Mouse (Mus musculus): ENCODE results near the gene Mt2. TPM values are rescaled to one million over a fixed set of nuclear protein-coding genes. Genes with fewer than 3 reads are reported as not detected.
A peak's percentile ranks its signal among the peaks of the same experiment; 100 is the strongest.

The Mt2 gene
- polyA plus RNA-seq, 1 experiment from 2014 or later: 15.2 TPM

DNA sequence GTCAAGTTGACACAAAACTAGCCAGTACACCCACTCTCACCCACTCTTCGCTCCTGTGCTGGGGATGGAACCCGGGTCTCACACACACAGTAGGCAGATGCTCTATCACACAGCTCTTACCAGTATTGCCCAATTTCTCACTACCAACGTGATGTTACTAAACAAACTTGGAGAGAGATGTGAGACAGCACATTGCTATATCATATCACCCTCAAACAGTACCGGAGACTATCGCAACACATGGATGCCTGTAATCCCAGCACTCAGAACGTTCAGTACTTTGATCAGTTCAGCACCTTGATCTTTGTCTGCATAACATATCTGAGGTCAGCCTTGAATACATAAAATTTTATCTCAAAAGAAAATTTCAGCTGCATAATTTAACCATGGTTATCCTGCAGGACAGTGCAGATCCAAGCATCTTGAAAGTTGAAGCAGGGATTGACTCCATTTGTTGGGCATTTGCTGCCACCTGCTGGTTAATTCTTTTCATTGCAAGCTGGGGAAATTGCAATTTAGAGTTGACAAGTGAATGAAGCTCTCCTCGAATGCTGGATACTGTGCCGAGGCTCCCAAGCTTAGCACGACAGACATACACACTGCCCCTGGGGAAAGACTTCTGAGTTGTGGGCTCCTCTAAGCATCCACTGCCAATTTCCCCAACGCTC is 26.9 kb downstream of the Mt2 start:
- no peaks in the 10 kb centered on the region for H3K36me3 ChIP-seq (ENCODE audit: insufficient read depth)
- TF ChIP-seq CTCF (IDR thresholded peaks at IDR 0.05; ENCODE audit: low read depth): peak; percentile 89
- no peaks in the 10 kb centered on the region for H3K27me3 ChIP-seq (ENCODE audit: insufficient read depth, low read length)
- no peaks in the 10 kb centered on the region for H3K4me1 ChIP-seq (ENCODE audit: insufficient read depth)
- no peak overlapping the region for H3K9ac ChIP-seq
- ATAC-seq (ENCODE audit: insufficient read depth): peak; percentile 52; the same call in 1 of the 2 replicates
- H3K9me3 ChIP-seq (ENCODE audit: low read depth, low read length): no peaks in the 10 kb centered on the region
- 41% methylated on average over 10 of the region's 10 CpGs for WGBS
- H3K4me3 ChIP-seq (ENCODE audit: low read depth, low read length): no peak overlapping the region
- no peak overlapping the region for H3K27ac ChIP-seq (ENCODE audit: low read depth)
- DNase-seq: peak; percentile 94
- no peak overlapping the region; the same call in 1 of the 2 replicates for H3K4me2 ChIP-seq

DNA sequence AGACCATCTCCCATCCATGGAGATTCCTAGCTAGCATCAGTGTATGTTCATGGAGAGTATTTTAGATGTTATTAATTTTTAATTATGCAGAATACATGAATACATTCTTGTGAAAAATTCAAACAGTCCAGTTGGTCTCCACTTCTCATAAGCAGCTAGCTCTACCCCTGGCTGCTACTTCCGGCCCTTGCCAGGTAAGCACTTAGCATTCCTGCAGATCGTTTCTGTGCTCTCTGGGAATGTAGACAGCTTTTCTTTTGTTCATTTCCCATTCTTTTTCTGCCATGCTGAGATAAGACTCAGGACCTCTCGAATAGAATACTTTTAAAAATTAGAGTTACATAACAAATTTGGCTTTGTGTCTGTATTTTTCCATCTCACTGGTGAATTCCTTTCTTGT is 31.6 kb downstream of the Mt2 start:
- H3K4me2 ChIP-seq: no peak overlapping the region
- no peaks in the 10 kb centered on the region for H3K9me3 ChIP-seq (ENCODE audit: low read depth, low read length)
- H3K4me1 ChIP-seq (ENCODE audit: insufficient read depth): no peaks in the 10 kb centered on the region
- TF ChIP-seq CTCF (IDR thresholded peaks at IDR 0.05; ENCODE audit: low read depth): no peak
- 55% methylated on average over 3 of the region's 3 CpGs for WGBS
- peak; percentile 27 for DNase-seq
- no peak overlapping the region for H3K9ac ChIP-seq
- no peak for ATAC-seq (ENCODE audit: insufficient read depth)
- no peak overlapping the region for H3K4me3 ChIP-seq (ENCODE audit: low read depth, low read length)
- H3K27ac ChIP-seq (ENCODE audit: low read depth): peak overlapping the region; percentile 70
- H3K36me3 ChIP-seq (ENCODE audit: insufficient read depth): no peaks in the 10 kb centered on the region
- H3K27me3 ChIP-seq (ENCODE audit: insufficient read depth, low read length): no peaks in the 10 kb centered on the region

- Histone ChIP-seq H3K4me2 (no peak overlapping the region), H3K4me1 (ENCODE audit: insufficient read depth) (no peaks in the 10 kb centered on the region), H3K9ac (no peak overlapping the region), H3K9me3 (ENCODE audit: low read depth, low read length) (no peaks in the 10 kb centered on the region), H3K27me3 (ENCODE audit: insufficient read depth, low read length) (no peaks in the 10 kb centered on the region), H3K27ac (ENCODE audit: low read depth) (no peak overlapping the region), H3K36me3 (ENCODE audit: insufficient read depth) (no peaks in the 10 kb centered on the region), H3K4me3 (ENCODE audit: low read depth, low read length) (no peak overlapping the region)
- TF ChIP-seq CTCF (IDR thresholded peaks at IDR 0.05; ENCODE audit: low read depth): peak; percentile 91
- ATAC-seq (ENCODE audit: insufficient read depth): peak; percentile 66
- WGBS: 18% methylated on average over 5 of the region's 5 CpGs
- DNase-seq: peak; percentile 92
Measured at GRCm38 (mm10) chr8:94205736-94206135, 33.3 kb downstream of the Mt2 start.

- no peaks in the 10 kb centered on the region for H3K9me3 ChIP-seq (ENCODE audit: low read depth, low read length)
- ATAC-seq (ENCODE audit: insufficient read depth) (no peak), DNase-seq (no peak)
- no peaks in the 10 kb centered on the region for H3K4me1 ChIP-seq (ENCODE audit: insufficient read depth)
- no peak overlapping the region for H3K9ac ChIP-seq
- H3K4me3 ChIP-seq (ENCODE audit: low read depth, low read length): no peak overlapping the region
- H3K27me3 ChIP-seq (ENCODE audit: insufficient read depth, low read length): no peaks in the 10 kb centered on the region
- 72% methylated on average over 8 of the region's 8 CpGs for WGBS
- no peak for TF ChIP-seq CTCF (IDR thresholded peaks at IDR 0.05; ENCODE audit: low read depth)
- H3K4me2 ChIP-seq: no peak overlapping the region
- no peak overlapping the region for H3K27ac ChIP-seq (ENCODE audit: low read depth)
- no peaks in the 10 kb centered on the region for H3K36me3 ChIP-seq (ENCODE audit: insufficient read depth)
Measured at GRCm38 (mm10) chr8:94206256-94206655, 33.8 kb downstream of the Mt2 start.

- Histone ChIP-seq H3K36me3 (ENCODE audit: insufficient read depth) (no peaks in the 10 kb centered on the region), H3K4me1 (ENCODE audit: insufficient read depth) (no peaks in the 10 kb centered on the region), H3K27me3 (ENCODE audit: insufficient read depth, low read length) (no peaks in the 10 kb centered on the region), H3K4me3 (ENCODE audit: low read depth, low read length) (no peak overlapping the region), H3K4me2 (no peak overlapping the region), H3K9ac (no peak overlapping the region), H3K27ac (ENCODE audit: low read depth) (no peak overlapping the region), H3K9me3 (ENCODE audit: low read depth, low read length) (no peaks in the 10 kb centered on the region)
- ATAC-seq (ENCODE audit: insufficient read depth) (no peak), DNase-seq (no peak)
- no peak for TF ChIP-seq CTCF (IDR thresholded peaks at IDR 0.05; ENCODE audit: low read depth)
- WGBS: 52% methylated on average over 2 of the region's 2 CpGs
Measured at GRCm38 (mm10) chr8:94207491-94207890, 35.0 kb downstream of the Mt2 start.

GRCm38 (mm10) chr8:94209639-94210038 is 37.2 kb downstream of the Mt2 start:
- no peak overlapping the region for H3K4me3 ChIP-seq (ENCODE audit: low read depth, low read length)
- ATAC-seq (ENCODE audit: insufficient read depth) (no peak), DNase-seq (no peak)
- no peaks in the 10 kb centered on the region for H3K4me1 ChIP-seq (ENCODE audit: insufficient read depth)
- no peaks in the 10 kb centered on the region for H3K36me3 ChIP-seq (ENCODE audit: insufficient read depth)
- no peaks in the 10 kb centered on the region for H3K27me3 ChIP-seq (ENCODE audit: insufficient read depth, low read length)
- H3K9ac ChIP-seq: no peak overlapping the region
- H3K9me3 ChIP-seq (ENCODE audit: low read depth, low read length): no peaks in the 10 kb centered on the region
- WGBS: 69% methylated on average over 6 of the region's 6 CpGs
- H3K4me2 ChIP-seq: no peak overlapping the region
- no peak for TF ChIP-seq CTCF (IDR thresholded peaks at IDR 0.05; ENCODE audit: low read depth)
- no peak overlapping the region for H3K27ac ChIP-seq (ENCODE audit: low read depth)

- H3K27me3 ChIP-seq (ENCODE audit: insufficient read depth, low read length): no peaks in the 10 kb centered on the region
- 66% methylated on average over 3 of the region's 3 CpGs for WGBS
- peaks cover 1% of the 10 kb centered on the region; the same call in 1 of the 2 replicates for H3K4me1 ChIP-seq (ENCODE audit: insufficient read depth)
- no peak for TF ChIP-seq CTCF (IDR thresholded peaks at IDR 0.05; ENCODE audit: low read depth)
- DNase-seq (no peak), ATAC-seq (ENCODE audit: insufficient read depth) (no peak)
- no peak overlapping the region for H3K9ac ChIP-seq
- no peaks in the 10 kb centered on the region for H3K9me3 ChIP-seq (ENCODE audit: low read depth, low read length)
- H3K4me3 ChIP-seq (ENCODE audit: low read depth, low read length): no peak overlapping the region
- no peaks in the 10 kb centered on the region for H3K36me3 ChIP-seq (ENCODE audit: insufficient read depth)
- no peak overlapping the region for H3K27ac ChIP-seq (ENCODE audit: low read depth)
- H3K4me2 ChIP-seq: no peak overlapping the region
Measured at GRCm38 (mm10) chr8:94210225-94210624, 37.8 kb downstream of the Mt2 start.
